Mouse (Mus musculus): ENCODE measurements at regions not wholly inside any gene's neighbourhood (a gene's known extent, or its start where the extent isn't known, plus 50 kb on each side); places are given as distances from the start of the nearest gene placed in this dataset.

- Histone ChIP-seq H3K9ac (no peak overlapping the region), H3K4me1 (replicated peaks) (no peaks in the 10 kb centered on the region), H3K36me3 (no peaks in the 10 kb centered on the region), H3K4me2 (no peak overlapping the region), H3K27me3 (no peaks in the 10 kb centered on the region), H3K4me3 (no peak overlapping the region), H3K27ac (replicated peaks) (no peak overlapping the region), H3K9me3 (no peaks in the 10 kb centered on the region)
- no peak for ATAC-seq (ENCODE audit: low read depth)
- whole genome bisulfite sequencing: 85% methylated on average over 3 of the region's 3 CpGs
Observed at GRCm38 (mm10) chr14:109583084-109583483, 669.1 kb upstream of the Slitrk1 start.

GRCm38 (mm10) chr14:109579672-109580071, 665.7 kb upstream of the Slitrk1 start:
- Histone ChIP-seq H3K9ac (no peak overlapping the region), H3K4me1 (replicated peaks) (no peaks in the 10 kb centered on the region), H3K27ac (replicated peaks) (no peak overlapping the region), H3K27me3 (no peaks in the 10 kb centered on the region), H3K4me3 (no peak overlapping the region), H3K36me3 (no peaks in the 10 kb centered on the region), H3K4me2 (no peak overlapping the region), H3K9me3 (no peaks in the 10 kb centered on the region)
- 61% methylated on average over 4 of the region's 4 CpGs for WGBS
- ATAC-seq (ENCODE audit: low read depth): no peak

- no peaks in the 10 kb centered on the region for H3K9me3 ChIP-seq
- H3K36me3 ChIP-seq: no peaks in the 10 kb centered on the region
- 65% methylated on average over 5 of the region's 5 CpGs for WGBS
- H3K4me1 ChIP-seq (replicated peaks): no peaks in the 10 kb centered on the region
- H3K27ac ChIP-seq (replicated peaks): no peak overlapping the region
- H3K4me3 ChIP-seq: no peak overlapping the region
- H3K4me2 ChIP-seq: no peak overlapping the region
- 0 out of 2 replicates have a peak, but pooled peaks have one; percentile 36 for ATAC-seq (ENCODE audit: low read depth)
- no peak overlapping the region for H3K9ac ChIP-seq
- H3K27me3 ChIP-seq: no peaks in the 10 kb centered on the region
Observed at GRCm38 (mm10) chr14:109550603-109551002, 636.6 kb upstream of the Slitrk1 start.

- H3K36me3 ChIP-seq: no peaks in the 10 kb centered on the region
- no peaks in the 10 kb centered on the region for H3K27me3 ChIP-seq
- 93% methylated on average over 3 of the region's 3 CpGs for WGBS
- H3K4me3 ChIP-seq: no peak overlapping the region
- no peak for ATAC-seq (ENCODE audit: low read depth)
- H3K27ac ChIP-seq (replicated peaks): no peak overlapping the region
- H3K4me1 ChIP-seq (replicated peaks): no peaks in the 10 kb centered on the region
- no peak overlapping the region for H3K4me2 ChIP-seq
- H3K9me3 ChIP-seq: no peaks in the 10 kb centered on the region
- no peak overlapping the region for H3K9ac ChIP-seq
Observed at GRCm38 (mm10) chr14:109514920-109515319, 601.0 kb upstream of the Slitrk1 start.

Data from neural tube, embryonic 13.5 days (tissue).